Mouse (Mus musculus) splenic B cell, adult 2 months (primary cell): ENCODE measurements at regions not wholly inside any gene's neighbourhood (a gene's known extent, or its start where the extent isn't known, plus 50 kb on each side); places are given as distances from the start of the nearest gene placed in this dataset.

Experiments
- DNase-seq: peaks from one replicate; pipeline ENCODE4 v3.0.0-alpha.2; 2011; ENCODE audit warnings: low read depth, low spot score
- H3K27me3 ChIP-seq: 2 replicates; pipeline ENCODE4 v1.6.1; 2012; ENCODE audit warnings: mild to moderate bottlenecking, low read length, moderate library complexity, mixed read lengths; ENCODE audit not compliant: control insufficient read depth, poor library complexity, insufficient read depth, severe bottlenecking
- H3K36me3 ChIP-seq: 2 replicates; pipeline ENCODE4 v1.6.1; 2012; ENCODE audit warnings: mild to moderate bottlenecking, low read length, moderate library complexity, mixed read lengths; ENCODE audit not compliant: control insufficient read depth, poor library complexity, insufficient read depth, severe bottlenecking

DNA sequence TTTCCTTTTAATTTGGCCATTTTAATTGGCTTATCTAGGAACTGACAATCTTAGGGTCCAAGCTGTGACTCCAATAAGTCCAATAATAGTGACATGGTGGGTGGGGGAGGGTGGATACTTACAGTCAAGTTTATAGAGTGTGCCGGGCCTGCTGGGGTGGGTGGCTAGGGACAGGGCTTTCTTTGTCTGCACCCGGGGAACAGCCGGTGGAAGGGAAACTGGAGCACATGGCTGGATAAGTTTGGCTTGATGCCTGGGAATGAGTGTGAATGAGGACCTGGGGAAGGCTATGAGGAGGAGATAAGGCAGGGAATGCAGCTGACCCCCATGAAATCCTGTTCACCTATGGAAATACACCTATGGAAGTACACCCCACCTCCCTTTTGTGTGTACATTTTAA lies 81.7 kb upstream of the Cers4 start:
- no peaks in the 10 kb centered on the region for H3K36me3 ChIP-seq
- no peaks in the 10 kb centered on the region for H3K27me3 ChIP-seq
- no peak for DNase-seq

DNA sequence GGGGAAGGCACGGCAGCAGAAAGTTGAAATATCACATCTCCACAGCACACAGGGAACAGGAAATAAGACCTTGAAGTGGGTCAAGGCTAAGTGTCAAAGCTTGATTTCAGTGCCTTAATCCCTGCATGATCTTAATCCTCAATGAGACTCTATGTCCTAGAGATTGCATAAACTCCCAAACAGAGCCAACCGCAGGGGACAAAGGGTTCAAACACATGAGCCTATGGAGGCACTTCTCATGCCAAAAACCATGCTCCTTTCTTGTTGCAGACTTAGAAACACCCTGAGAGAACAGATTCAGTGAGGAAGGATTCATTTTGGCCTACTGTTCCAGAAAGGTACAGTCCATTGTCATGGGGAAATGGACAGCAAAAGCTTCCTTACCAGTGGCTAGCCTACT lies 81.0 kb upstream of the Cers4 start:
- no peak for DNase-seq
- Histone ChIP-seq H3K36me3 (no peaks in the 10 kb centered on the region), H3K27me3 (no peaks in the 10 kb centered on the region)

DNA sequence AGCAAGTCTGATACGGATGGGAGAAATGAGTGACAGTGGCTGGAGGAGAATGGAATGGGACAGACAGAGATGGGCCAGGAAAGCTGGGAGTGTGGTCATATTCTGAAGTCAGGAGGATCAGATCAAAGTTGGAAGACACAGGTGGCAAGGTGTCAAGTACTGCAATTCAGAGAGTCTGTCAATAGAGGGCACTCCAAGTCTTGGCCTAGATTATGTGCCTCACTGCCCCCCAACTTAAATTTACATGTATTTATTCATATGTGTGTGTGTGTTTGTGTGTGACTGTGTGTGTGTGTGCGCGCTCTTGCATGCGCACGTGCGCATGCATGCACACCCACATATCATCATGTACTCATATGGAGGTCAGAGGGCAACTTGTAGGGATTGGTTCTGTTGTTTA lies 79.6 kb upstream of the Cers4 start:
- Histone ChIP-seq H3K36me3 (no peaks in the 10 kb centered on the region), H3K27me3 (no peaks in the 10 kb centered on the region)
- DNase-seq: peak; percentile 76

DNA sequence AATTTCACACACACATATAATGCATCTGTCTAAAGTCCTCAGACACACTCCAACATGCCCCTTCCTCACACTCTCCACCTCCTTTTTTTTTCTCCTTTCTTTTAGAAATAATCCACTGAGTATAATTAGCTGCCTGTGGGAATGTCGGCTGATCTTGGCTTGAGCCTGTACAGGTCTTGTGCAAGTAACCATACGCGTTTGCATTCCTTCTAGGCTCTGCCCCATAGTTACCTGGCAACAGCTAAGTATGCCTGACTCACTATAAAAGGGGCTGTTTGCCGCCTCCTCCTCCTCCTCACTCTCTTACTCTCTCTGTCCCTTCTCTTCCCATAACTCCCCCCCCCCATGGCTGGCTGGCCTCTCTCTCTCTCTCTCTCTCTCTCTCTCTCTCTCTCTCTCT lies 79.1 kb upstream of the Cers4 start:
- no peak for DNase-seq
- Histone ChIP-seq H3K27me3 (no peaks in the 10 kb centered on the region), H3K36me3 (no peaks in the 10 kb centered on the region)

DNA sequence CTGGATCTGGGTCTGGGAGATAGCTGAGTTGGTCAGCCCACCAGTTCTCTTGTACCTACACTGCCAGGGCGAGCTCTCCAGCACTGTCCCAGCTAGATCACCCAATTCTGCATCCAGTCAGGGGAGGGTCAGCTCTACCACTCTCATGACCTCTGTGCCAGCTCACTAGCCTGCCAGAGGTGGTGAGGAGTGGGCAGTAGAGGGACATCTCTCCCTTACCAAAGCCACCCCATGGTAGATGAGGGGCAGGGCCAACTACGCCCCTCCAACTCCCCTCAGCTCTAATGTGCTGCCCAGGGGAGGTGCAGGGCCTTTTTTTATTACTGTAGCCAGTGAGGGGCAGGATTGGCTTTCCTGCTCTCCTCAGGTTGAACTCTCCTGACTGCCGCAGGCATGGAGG lies 75.7 kb upstream of the Cers4 start:
- Histone ChIP-seq H3K27me3 (no peaks in the 10 kb centered on the region), H3K36me3 (no peaks in the 10 kb centered on the region)
- DNase-seq: no peak

DNA sequence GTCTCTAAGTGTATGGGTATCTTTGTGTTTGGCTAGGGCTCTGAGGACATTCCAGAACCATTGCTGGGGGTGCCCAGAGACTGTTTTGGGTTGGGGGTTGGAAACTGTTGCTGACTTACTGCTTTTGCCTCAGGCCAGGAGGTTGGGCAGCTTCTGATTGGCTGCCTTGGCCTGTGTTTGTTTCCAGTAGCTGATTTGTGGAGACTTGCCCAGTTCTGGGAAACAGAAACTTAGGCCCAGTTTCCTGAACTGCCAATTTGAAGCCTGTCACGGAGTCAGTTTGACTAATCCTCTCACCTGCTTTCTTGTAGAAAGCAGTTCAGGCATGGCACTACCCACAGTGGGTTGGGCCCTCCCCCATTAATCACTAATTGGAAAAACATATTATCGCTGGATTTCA lies 59.7 kb upstream of the Cers4 start:
- DNase-seq: no peak

DNA sequence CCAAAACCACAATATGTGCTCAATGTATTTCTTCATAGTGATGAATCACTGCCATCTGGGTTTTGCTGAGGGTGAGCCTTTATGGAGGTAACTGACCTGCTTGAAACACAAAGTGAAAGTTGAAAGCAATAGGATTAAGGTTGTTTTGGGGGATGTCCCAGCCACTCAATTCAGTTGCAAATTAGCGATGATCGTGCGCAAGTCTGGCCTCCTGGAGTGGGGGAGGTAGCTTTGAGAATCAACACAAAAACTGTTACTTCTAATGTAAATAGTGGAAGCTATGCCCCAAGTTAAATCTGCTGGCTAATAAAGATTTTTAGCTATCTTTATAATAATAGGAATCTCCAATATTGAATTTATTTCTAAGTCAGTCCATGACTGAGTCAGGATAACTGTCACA lies 56.3 kb upstream of the Cers4 start:
- Histone ChIP-seq H3K36me3 (no peaks in the 10 kb centered on the region), H3K27me3 (no peaks in the 10 kb centered on the region)
- DNase-seq: no peak

More for the DNA sequence above, 59.7 kb upstream of the Cers4 start:
- no peaks in the 10 kb centered on the region for H3K36me3 ChIP-seq
- H3K27me3 ChIP-seq: no peaks in the 10 kb centered on the region
